Mouse (Mus musculus) 3T3-L1 (cell line): ENCODE data around the gene Mars.
A peak's percentile ranks its signal among the peaks of the same experiment; 100 is the strongest.

Experiments used
- DNase-seq: peaks from one replicate; pipeline ENCODE4 v3.0.0-alpha.2; 2015; ENCODE audit warnings: low read depth, low spot score

The Mars gene

DNA sequence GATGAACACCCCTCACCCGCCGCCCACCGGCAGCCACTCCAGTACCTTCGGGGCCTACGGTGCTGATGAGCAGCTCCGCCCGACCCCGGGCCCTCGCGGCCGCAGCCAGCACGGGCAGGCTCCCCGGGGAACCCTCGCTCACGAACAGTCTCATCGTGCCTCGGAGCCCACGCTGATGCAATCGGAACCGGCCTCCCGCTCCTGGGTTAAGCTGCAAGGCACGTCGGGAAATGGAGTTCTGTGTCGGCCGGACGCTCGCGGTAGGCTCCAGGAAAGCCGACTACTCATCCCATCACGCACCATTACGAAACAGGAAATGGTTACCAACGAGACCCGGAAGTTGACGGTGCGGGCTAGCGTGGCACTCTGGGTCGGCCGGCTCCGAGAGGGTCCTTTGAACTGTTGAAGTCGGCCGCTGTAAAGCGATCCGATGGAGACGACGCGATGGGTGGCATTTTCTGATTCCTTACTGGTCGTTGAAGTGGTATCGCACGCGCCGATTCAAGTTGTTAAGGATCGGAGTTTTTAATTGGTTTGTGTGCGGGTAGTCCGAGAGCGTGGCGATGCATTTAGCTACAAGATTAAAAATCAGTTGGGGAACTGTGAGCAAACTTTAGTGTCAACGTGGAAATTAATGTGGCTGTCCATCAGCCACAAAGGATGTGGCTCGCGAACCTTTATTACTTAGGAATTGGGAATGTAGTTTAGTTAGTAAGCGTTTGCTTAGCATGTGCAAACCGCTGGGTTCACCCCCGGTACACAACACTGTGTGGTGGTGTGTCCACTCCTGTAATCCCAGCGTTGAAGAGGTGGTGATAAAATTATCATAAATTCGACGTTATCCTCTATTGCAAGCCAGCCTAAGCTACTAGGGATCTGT lies at the start of gene Mars:
Gene Mars (minus strand): TSS at position 311 of the 880 bp plus-strand sequence.
- peak; percentile 98 for DNase-seq

DNA sequence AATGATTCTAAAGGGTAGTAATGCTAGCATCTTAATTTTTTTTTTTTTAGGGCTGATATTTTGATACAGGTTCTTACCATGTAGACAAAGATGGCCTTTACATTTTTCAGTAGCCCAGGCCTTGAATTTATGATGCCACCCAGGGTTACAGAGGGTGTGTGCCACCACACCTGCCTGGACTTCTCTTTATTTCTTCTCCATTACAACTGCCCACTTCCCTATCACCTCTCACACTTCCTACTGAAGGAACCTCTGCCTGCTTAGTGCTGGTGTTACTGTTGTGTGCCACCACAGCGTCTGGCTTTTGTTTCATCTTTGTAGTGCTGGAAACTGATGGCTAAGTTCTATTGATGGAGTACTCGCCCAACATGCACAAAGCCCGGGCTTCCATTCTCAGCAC lies 49.1 kb upstream of the Mars start:
- DNase-seq = no peak

GRCm38 (mm10) chr10:127355336-127355735 lies 43.8 kb upstream of the Mars start:
- DNase-seq = no peak

GRCm38 (mm10) chr10:127353909-127354895 lies 42.6 kb upstream of the Mars start, which contains the start of gene Inhbe:
Gene Inhbe, minus strand, starts transcription at chr10:127354411.
- DNase-seq = peak; percentile 29

- DNase-seq = no peak
These were observed 41.2 kb upstream of the Mars start for GRCm38 (mm10) chr10:127352766-127353165.

DNA sequence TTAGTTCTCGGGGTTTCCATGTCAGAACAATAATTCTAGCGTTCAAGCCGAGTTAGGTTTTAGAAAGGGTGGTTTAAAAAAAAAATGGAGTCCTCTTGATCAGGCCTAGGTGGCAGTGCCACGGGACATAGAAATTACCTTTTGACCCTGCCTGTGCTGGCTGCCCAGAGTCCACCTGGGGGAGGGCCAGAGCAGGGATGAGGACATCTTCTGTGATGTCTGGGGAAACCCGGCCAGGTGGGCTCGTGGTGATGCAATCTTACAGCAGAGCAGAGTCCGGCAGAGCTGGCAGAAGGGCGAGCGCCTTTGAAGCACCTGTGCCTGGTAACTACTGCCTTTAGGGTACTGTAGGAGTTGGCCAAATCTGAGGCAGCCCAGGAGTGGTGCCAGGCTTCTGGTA lies 40.6 kb upstream of the Mars start:
- DNase-seq = no peak

GRCm38 (mm10) chr10:127351719-127352118 lies 40.1 kb upstream of the Mars start:
- DNase-seq = no peak

GRCm38 (mm10) chr10:127351285-127351595 lies 39.7 kb upstream of the Mars start:
- DNase-seq = no peak

- peak; percentile 65 for DNase-seq
These were observed 39.2 kb upstream of the Mars start for GRCm38 (mm10) chr10:127350594-127351284.

DNA sequence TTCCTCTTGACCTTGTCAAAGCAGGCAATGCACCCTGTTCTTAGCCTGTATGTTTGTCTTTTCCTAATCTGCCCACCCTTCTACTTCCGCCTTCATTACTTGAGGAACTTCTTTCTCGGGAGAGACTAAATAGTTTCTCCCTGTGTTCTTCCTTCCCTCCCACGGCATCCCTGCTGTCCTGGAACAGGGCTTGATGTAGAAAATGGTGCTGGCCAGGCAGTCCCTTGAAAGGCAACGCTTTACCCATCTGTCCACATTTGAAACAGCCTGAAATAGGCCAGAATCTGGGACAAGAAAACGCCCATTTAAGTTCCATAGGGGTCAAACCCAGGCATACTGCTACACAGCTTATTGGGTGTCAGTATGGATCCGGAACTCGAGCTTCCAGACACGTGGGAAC lies 38.2 kb upstream of the Mars start:
- no peak for DNase-seq

DNA sequence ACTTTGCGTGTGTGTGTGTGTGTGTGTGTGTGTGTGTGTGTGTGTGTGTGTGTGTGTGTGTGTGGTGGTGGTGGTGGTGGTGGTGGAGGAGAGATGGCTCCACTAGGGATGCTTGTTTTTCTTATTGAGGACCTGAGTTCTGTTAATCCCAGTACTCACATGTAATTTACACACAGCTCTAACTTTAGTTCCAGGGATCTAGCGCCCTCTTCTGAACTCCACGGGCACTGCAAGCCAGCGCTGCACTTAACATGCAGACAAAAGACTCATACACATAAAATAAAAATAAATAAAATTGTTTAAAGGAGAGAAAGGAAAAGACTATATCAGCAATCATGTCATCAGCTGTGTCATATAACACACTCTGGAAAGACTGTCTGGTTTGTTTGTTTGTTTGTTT lies 37.4 kb upstream of the Mars start:
- no peak for DNase-seq

DNA sequence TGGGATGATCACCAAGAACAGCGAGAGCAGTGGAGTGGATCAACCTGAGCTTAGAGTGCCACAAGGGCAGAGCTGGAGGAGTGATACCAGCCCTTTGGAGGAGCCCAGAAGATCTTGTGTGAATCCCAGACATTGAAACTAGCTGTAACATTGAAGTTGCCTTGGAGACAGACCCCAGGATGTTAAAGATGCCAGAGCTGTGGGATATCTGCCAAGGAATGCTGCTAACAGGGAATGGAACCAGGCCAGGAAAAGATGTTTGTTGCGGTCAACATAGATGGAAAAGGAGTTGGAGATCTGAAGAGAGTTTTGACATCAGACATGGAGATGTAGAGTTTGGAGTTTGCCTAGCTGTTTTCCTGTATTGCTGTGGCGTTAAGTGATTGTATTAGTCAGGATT lies 34.6 kb upstream of the Mars start:
- DNase-seq = no peak

DNA sequence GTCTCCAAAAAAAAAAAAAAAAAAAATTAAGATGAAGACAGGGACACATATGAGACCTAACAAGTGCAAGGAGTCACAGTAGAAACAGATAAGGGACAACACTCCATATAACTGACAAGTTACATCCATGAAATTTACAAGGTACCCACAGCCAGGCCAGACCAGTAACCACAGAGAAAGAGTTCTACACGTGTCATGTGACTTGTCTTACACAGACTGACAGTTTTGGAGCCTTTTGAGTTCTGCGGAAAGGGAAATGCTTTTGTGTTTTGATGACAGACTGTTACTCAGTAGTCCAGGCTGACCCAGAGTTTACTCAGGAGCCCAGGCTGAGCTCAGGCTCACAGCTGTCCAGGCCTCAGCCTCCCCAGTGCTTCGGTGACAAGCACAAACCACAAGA lies 31.4 kb upstream of the Mars start:
- DNase-seq = no peak

GRCm38 (mm10) chr10:127341891-127342639 lies 30.5 kb upstream of the Mars start, which contains the start of gene Gli1:
Gene Gli1, minus strand, starts transcription at chr10:127341974.
- peak; percentile 95 for DNase-seq

DNA sequence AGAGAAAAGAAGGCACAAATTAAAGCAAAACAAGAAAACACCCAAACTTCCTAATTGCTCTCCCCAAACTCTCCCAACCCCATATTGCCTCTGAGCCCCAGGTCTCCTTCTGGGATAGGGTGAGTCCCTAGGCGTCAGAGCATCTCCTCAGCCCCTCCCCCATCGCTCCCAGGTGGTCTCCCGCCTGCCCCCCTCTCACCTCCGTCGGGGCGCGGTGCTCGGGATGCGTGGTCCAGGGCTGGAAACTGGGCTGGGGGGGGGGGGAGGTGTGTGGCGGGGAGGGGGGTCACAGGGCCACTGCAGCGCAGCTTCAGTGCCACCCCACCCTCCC lies 29.7 kb upstream of the Mars start:
- no peak for DNase-seq

DNA sequence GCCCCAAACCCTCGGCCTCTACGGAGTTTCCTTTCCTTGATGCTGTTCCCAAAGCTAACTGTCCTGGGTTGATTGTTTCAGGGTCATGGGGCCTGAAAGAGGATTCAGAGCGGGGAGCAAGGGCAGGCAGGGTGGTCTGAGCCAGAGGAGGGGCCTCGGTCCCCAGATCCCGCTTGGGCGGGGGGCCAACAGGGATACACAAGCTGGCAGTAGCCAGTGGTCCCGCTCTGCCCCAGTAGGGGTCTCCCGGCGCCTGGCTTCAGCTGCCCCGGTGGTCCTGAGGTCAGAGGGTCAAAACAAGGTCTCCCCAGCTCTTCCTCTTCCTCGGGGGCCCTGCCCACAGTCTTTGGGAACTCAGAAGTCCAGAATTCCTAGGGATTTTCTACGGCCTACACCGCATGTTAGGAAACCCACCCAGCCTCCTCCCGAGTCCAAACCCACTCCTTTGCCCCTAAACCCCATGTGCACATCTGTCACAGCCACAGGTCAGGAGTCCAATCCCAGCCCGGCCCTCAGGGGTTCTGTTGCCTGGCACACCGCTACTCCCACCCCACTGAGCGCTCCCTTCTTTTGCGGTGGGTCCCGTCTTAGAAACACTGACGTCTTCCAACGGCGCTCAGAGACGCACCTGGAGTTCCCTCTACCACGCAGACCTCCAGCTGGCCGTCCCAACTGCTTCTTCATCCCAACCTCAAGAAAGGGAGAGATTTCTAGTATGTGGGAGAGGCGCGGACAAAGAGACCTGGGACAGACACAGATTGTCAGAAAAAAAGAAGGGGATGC lies 29.2 kb upstream of the Mars start:
- DNase-seq = peak; percentile 9

DNA sequence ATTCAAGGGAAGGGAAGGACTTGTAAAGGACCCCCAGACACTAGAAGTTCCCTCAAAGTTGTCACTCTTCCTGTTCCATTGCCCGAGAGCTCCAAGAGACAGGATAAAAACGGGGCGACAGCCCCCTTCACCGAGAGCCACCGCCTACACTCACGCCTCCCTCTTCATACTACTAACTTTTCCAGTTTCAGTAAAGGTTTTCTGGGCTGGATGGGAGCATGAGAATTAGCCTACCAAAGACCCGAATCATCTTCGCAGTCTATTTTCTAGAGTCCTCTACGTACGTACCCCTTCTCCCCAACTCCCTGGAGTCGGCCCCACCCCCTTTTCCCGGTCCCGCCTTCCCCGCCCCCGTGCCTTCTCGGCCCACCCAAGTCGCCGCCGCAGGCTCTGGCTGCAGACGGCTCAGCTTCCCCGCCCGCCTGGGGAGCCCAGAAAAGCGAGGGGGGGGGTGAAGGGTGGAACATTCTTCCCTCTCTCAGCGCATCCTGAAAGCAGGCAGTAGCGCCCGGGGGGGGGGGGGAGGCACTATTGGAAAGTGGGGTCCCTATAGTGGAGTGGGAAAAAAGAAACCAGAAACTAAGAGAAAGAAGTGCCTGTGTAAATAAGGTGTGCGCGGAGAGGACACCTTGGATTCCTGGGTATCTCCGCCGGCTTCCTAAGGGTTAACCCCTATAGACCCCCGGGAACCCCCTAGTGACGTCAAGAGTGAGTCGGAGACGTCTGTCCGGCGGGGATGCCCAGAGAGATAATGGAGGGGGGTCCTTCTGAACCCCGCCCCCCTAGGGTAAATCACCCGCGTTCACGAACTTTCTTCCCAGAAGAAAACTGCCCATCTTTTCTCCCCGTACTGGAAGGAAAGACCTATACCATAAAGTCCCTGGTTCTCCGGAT lies 28.3 kb upstream of the Mars start:
- DNase-seq = peak; percentile 72

DNA sequence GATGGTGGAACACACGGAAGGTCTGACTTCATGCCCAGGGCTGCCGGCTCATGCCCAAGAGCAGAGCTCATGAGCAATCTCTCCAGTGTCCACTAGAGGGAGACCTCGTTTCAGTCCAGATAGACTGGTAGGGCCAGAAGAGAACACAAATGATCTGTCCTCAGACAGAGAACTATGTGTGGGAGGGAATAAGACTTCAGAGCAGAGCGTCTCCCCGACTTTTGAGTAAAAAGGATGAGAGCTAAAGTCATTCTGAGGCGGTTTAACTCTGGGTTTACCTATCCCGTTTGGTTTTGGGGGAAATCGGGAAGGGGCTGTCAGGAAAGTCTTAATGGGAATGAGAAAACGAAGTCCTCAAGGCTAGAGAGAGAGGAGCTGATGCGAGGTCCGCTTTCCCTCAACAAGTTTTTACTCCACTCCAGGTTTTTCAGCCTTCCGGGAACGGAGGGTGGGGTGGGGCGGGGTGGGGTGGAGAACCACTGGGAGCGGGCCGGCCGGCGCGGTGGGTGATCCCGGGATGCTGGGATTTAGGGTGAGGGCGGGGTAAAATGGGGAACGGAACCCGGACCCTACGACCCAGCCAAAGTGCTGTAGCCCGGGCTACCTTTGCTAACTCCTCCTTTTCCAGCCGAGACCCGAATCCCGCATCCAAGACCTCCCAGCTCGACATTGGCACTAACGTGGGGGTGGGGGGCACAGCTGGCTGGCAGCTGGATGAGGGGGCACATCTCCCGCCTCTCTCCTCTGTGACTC lies 27.5 kb upstream of the Mars start:
- peak; percentile 97 for DNase-seq
